Mouse (Mus musculus) liver, embryonic 14.5 days (tissue): ENCODE results near the gene Pik3cd. TPM values are rescaled to one million over a fixed set of nuclear protein-coding genes. Genes with fewer than 3 reads are reported as not detected.
A peak's percentile ranks its signal among the peaks of the same experiment; 100 is the strongest.

ENCODE experiments used
- ATAC-seq: fragments of 200-750 bp; cut with Nextera tagmentation; 2 replicates; pipeline ENCODE4 v1.8.0; 2017; ENCODE audit warnings: moderate number of reproducible peaks, mild to moderate bottlenecking, moderate library complexity; ENCODE audit not compliant: insufficient read depth
- DNase-seq, 3 experiments: peaks; one replicate each; pipeline ENCODE4 v3.0.0-alpha.2; 2012 to 2013; ENCODE audit warnings: low read depth in 3 of 3, low spot score in 3 of 3
- H3K27ac ChIP-seq: fragments of 300-500 bp; sonication (generic); 2 replicates; pipeline ENCODE4 v1.5.1; 2014; ENCODE audit warnings: moderate library complexity, mild to moderate bottlenecking, control low read depth, inconsistent platforms
- H3K27me3 ChIP-seq: fragments of 300-500 bp; sonication (generic); 2 replicates; pipeline ENCODE4 v1.6.1; 2014; ENCODE audit warnings: mild to moderate bottlenecking, low read length, moderate library complexity; ENCODE audit not compliant: control insufficient read depth, insufficient read depth
- H3K36me3 ChIP-seq: fragments of 300-500 bp; sonication (generic); replicated peaks from 2 replicates; pipeline ENCODE4 v1.6.1; 2014; ENCODE audit warnings: low read depth; ENCODE audit not compliant: control insufficient read depth, insufficient read depth
- H3K4me1 ChIP-seq, 2 experiments: fragments of 200-500 bp in 1 of 2; fragments of 300-500 bp in 1 of 2; sonication (generic) in 1 of 2; replicated peaks; 2 replicates each; pipeline ENCODE4 v1.6.1; 2012 to 2014; ENCODE audit warnings: antibody characterized with exemption in 1 of 2, inconsistent platforms in 1 of 2, low read length in 1 of 2; ENCODE audit not compliant: control insufficient read depth in 2 of 2, insufficient read depth in 2 of 2
- H3K4me2 ChIP-seq: fragments of 300-500 bp; sonication (generic); 2 replicates; pipeline ENCODE4 v1.6.1; 2014; ENCODE audit warnings: low read depth, mild to moderate bottlenecking, control low read depth, moderate library complexity
- H3K4me3 ChIP-seq, 2 experiments: fragments of 200-500 bp in 1 of 2; fragments of 300-500 bp in 1 of 2; sonication (generic) in 1 of 2; 2 replicates each; pipeline ENCODE4 v1.5.1; 2012 to 2014; ENCODE audit warnings: low read depth in 2 of 2, low read length in 2 of 2, mild to moderate bottlenecking in 2 of 2, control low read depth in 1 of 2, inconsistent platforms in 1 of 2, moderate library complexity in 1 of 2; ENCODE audit not compliant: insufficient read depth in 1 of 2
- H3K9ac ChIP-seq: fragments of 300-500 bp; sonication (generic); replicated peaks from 2 replicates; pipeline ENCODE4 v1.6.1; 2014; ENCODE audit warnings: mild to moderate bottlenecking, control low read depth, moderate library complexity
- H3K9me3 ChIP-seq: fragments of 300-500 bp; sonication (generic); 2 replicates; pipeline ENCODE4 v1.6.1; 2016; ENCODE audit warnings: low read length, mixed read lengths; ENCODE audit not compliant: control insufficient read depth
- CTCF ChIP-seq: IDR thresholded peaks from 2 replicates; pipeline ENCODE4 v1.5.1; 2016; ENCODE audit warnings: antibody characterized with exemption, low read depth, control low read depth
- EP300 ChIP-seq: IDR thresholded peaks from 2 replicates; pipeline ENCODE4 v1.6.1; 2016; ENCODE audit warnings: antibody characterized with exemption, low read depth
- WGBS: fragments of 180-500 bp; shearing (Covaris S2); extraction: QIAGEN DNeasy Blood & Tissue Kit; methylation state at CpG from one replicate; pipeline ENCODE4 v1.1.7; 2014; ENCODE audit not compliant: insufficient replicate concordance; 5-methylcytosine and 5-hydroxymethylcytosine counted together
- polyA plus RNA-seq, 2 experiments: library from polyadenylated mRNA; depleted of rRNA in 1 of 2; stranded (reverse) in 1 of 2; unstranded in 1 of 2; fragments of >200 nt; fragmentation: Nextera tagmentation in 1 of 2; extraction: Ambion mirVana in 1 of 2; gene quantifications; 2 replicates each; pipeline versions ENCODE4 v1.2.1 to v1.2.3; 2012 to 2014

The Pik3cd gene
- polyA plus RNA-seq, 2 experiments = 3.9 to 4.3 TPM

GRCm38 (mm10) chr4:149735624-149736250 is 33.4 kb upstream of the Pik3cd start:
- peak overlapping the region; percentile 13; the same call in 1 of the 2 replicates for H3K4me2 ChIP-seq
- TF ChIP-seq EP300 (no peak), CTCF (no peak)
- 65% methylated on average over 5 of the region's 5 CpGs for WGBS

DNA sequence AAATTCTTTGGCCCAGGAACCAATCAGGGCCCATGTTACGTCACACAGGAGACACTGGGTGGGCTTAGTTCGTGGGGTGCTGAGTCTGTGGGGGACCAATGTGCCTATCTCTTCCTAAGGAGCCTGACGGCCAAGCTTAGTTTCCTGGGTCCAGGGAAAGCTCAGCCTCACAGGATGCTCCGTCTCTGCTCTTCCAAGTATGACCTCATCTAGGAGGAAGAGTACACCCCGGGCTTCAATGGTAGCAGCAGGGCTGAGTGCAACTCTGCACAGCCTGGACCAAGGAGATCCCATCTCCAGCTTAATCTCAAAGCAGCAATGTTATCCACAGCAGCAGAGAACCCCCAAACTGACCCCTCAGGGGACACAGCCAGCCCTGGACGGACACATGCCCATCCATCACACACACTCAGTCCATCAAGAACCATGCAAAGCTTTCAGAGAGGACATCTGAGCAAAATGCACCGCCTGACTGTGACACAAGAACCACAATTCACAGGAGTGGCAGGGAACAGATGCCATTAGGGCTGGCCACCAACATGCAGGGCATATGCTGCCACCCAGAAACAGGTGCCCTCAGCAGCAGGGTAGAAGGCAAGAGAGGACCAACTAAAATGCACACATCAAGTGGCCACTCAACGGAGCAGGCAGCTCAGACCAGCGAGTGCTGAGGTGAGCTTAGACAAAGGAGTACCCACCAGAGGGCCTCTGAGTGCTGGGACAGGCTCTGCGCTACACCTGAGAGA is 32.5 kb upstream of the Pik3cd start:
- Histone ChIP-seq H3K4me3 (no peak overlapping the region), H3K36me3 (no peaks in the 10 kb centered on the region; the same call in 1 of the 2 replicates), H3K4me2 (no peak overlapping the region), H3K4me1 (peaks cover 0 to 10% of the 10 kb centered on the region in 2 experiments; a peak in 3 of 4 replicates), H3K27ac (no peak overlapping the region), H3K9ac (no peak overlapping the region), H3K9me3 (no peaks in the 10 kb centered on the region), H3K27me3 (no peaks in the 10 kb centered on the region)
- DNase-seq (no peak), ATAC-seq (no peak)
- no peak for TF ChIP-seq EP300
- no peak for TF ChIP-seq CTCF
- 65% methylated on average over 10 of the region's 10 CpGs for whole genome bisulfite sequencing

More at GRCm38 (mm10) chr4:149735624-149736250, 33.4 kb upstream of the Pik3cd start:
- Histone ChIP-seq H3K27ac (no peak overlapping the region), H3K9ac (no peak overlapping the region), H3K9me3 (no peaks in the 10 kb centered on the region), H3K4me3 (no peak overlapping the region), H3K27me3 (no peaks in the 10 kb centered on the region), H3K36me3 (no peaks in the 10 kb centered on the region; the same call in 1 of the 2 replicates), H3K4me1 (peaks cover 0 to 10% of the 10 kb centered on the region in 2 experiments; a peak in 3 of 4 replicates)
- ATAC-seq = no peak
- DNase-seq = no peak

GRCm38 (mm10) chr4:149734246-149734645 is 31.9 kb upstream of the Pik3cd start:
- H3K27me3 ChIP-seq = no peaks in the 10 kb centered on the region
- ATAC-seq (no peak), DNase-seq (no peak)
- TF ChIP-seq EP300 (no peak), CTCF (no peak)
- H3K9ac ChIP-seq = no peak overlapping the region
- H3K4me3 ChIP-seq = no peak overlapping the region
- 74% methylated on average over 6 of the region's 6 CpGs for WGBS
- H3K4me1 ChIP-seq = peaks cover 0 to 10% of the 10 kb centered on the region in 2 experiments; a peak in 3 of 4 replicates
- H3K36me3 ChIP-seq = no peaks in the 10 kb centered on the region; the same call in 1 of the 2 replicates
- H3K9me3 ChIP-seq = no peaks in the 10 kb centered on the region
- H3K4me2 ChIP-seq = no peak overlapping the region
- no peak overlapping the region for H3K27ac ChIP-seq

GRCm38 (mm10) chr4:149733748-149734147 is 31.4 kb upstream of the Pik3cd start:
- DNase-seq = no peak
- TF ChIP-seq CTCF = no peak
- no peak for TF ChIP-seq EP300
- WGBS = 59% methylated on average over 6 of the region's 6 CpGs

GRCm38 (mm10) chr4:149732800-149733199 is 30.4 kb upstream of the Pik3cd start:
- no peak overlapping the region for H3K9ac ChIP-seq
- peaks cover 0 to 9% of the 10 kb centered on the region in 2 experiments; a peak in 3 of 4 replicates for H3K4me1 ChIP-seq
- ATAC-seq = no peak
- no peak for DNase-seq
- no peaks in the 10 kb centered on the region for H3K27me3 ChIP-seq
- no peaks in the 10 kb centered on the region; the same call in 1 of the 2 replicates for H3K36me3 ChIP-seq
- H3K4me2 ChIP-seq = no peak overlapping the region
- H3K27ac ChIP-seq = no peak overlapping the region
- 38% methylated on average over 10 of the region's 10 CpGs for WGBS
- TF ChIP-seq CTCF (no peak), EP300 (no peak)
- no peak overlapping the region for H3K4me3 ChIP-seq
- H3K9me3 ChIP-seq = no peaks in the 10 kb centered on the region

More at GRCm38 (mm10) chr4:149733748-149734147, 31.4 kb upstream of the Pik3cd start:
- Histone ChIP-seq H3K4me1 (peaks cover 0 to 10% of the 10 kb centered on the region in 2 experiments; a peak in 3 of 4 replicates), H3K9ac (no peak overlapping the region), H3K27ac (no peak overlapping the region), H3K27me3 (no peaks in the 10 kb centered on the region), H3K36me3 (no peaks in the 10 kb centered on the region; the same call in 1 of the 2 replicates), H3K4me3 (no peak overlapping the region), H3K9me3 (no peaks in the 10 kb centered on the region), H3K4me2 (no peak overlapping the region)
- ATAC-seq = no peak
